Mouse (Mus musculus): ENCODE results near the gene Eif2a. TPM values are rescaled to one million over a fixed set of nuclear protein-coding genes. Genes with fewer than 3 reads are reported as not detected.

The Eif2a gene
- polyA plus RNA-seq (2015; fragmentation: Nextera tagmentation; extraction: Ambion mirVana), result 46.8 and 49.6 TPM in 2 replicates

DNA sequence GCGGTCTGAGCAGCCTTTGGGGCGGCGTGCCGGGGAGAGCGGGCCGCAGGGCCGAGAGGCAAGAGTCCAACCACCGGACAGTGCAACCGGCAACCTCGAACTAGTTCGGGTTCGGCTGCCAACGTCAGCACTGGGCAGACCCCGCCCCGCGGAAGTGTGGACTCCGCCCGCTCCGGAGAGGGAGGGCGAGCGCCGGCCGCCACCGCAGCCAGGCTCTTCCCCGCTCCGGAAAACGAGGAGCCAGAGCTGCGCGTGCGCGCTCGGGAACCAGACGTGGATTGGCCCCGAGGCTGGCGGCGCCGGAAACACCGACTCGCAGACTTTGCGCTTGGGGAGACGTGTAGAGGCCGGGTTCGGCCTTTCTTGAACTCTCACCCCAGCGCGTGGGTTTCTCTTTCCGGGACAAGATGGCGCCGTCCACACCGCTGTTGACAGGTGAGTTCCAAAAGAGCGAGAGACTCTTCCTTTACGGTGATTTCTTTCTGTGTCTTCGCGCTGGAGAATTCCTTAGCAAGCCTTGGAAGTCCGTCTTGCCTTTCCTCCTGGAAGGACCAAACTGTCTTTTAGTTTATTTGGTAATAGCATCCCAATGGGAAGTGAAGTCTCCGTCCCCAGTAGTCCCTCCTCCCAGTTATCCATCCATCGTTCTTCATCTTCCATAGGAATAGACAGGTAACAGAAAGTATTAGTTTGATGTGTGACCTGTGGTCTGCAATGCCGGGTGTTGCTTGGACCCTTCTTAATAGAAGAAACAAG, at the start of gene Eif2a, which contains the start of gene Serp1:
TSS of gene Eif2a (plus strand) at position 170 of the 756 bp plus-strand sequence.
TSS of gene Serp1 (minus strand) at position 241 of the 756 bp plus-strand sequence.
- Histone ChIP-seq H3K4me2 (peak within 1 kb of the TSS; percentile 45), H3K27me3 (no peaks in the 10 kb centered on the region), H3K9me3 (no peaks in the 10 kb centered on the region), H3K27ac (peak within 1 kb of the TSS; percentile 94), H3K4me1 (peaks cover 8% of the 10 kb centered on the region; the same call in 1 of the 2 replicates), H3K9ac (peak within 1 kb of the TSS; percentile 99), H3K36me3 (peaks cover 23% of the 10 kb centered on the region), H3K4me3 (peak within 1 kb of the TSS; percentile 99)
- peak; percentile 99 for ATAC-seq (ENCODE audit: insufficient number of reproducible peaks, low FRiP score, low TSS enrichment, low read depth)
- under 1% methylated on average over 57 of the region's 57 CpGs for WGBS

DNA sequence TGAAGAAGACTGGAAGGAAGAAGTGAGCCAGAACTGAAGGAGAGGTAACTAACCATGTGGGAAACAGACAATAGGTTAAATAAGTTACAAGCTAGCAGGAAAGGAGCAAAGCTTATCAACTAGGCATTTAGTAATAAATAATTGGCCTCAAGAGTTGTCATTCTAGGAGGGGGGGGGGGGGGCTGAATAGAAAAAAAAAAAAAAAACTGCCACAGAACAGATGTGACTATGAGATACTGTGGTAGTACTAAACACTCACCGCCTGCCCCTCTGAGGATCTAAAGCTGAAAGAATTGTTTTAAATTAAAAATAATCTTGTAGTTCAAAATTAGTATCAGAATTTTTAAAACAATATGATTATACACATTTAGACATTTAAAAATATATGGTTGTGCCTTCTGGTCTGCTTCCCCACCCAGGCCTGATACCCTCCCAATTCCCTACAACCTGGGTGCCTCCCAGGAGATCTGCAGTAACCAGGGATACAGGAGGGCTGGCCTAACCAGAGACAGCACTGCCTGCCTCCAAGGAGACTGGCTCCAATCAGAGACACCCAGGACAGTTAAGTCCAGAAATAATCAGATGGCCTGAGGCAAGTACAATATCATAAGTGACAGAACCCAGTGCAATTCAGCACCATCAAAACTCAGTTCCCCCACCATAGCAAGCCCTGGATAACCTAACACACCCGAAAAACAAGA, 46.7 kb upstream of the Eif2a start:
- Histone ChIP-seq H3K27me3 (no peaks in the 10 kb centered on the region), H3K4me1 (no peaks in the 10 kb centered on the region), H3K4me3 (no peak overlapping the region), H3K9ac (no peak overlapping the region), H3K4me2 (no peak overlapping the region), H3K27ac (no peak overlapping the region), H3K9me3 (no peaks in the 10 kb centered on the region), H3K36me3 (no peaks in the 10 kb centered on the region)
- 91% methylated on average over 2 of the region's 2 CpGs for WGBS
- ATAC-seq (ENCODE audit: insufficient number of reproducible peaks, low FRiP score, low TSS enrichment, low read depth), result no peak

DNA sequence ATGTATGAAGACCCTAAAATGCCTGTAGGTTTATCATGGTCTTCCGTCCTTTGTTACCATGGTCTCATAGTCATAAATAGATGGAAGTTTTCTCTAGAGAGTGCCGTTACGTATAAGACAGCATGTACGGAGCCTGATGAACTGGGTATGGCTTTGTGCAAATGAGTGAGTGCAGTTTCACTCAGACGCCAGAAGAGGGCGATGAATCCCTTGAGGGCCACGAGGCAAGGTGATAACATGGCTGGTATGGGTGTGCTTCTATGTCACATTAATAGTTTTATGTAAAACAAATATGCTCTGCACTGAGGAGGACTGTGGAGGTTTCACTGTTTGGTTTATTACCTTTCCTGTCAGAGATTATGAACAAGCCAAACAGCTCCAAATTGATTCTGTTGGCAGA, 39.7 kb upstream of the Eif2a start:
- H3K27me3 ChIP-seq, result no peaks in the 10 kb centered on the region
- H3K4me1 ChIP-seq, result no peaks in the 10 kb centered on the region
- H3K9ac ChIP-seq, result no peak overlapping the region
- 75% methylated on average over 7 of the region's 7 CpGs for WGBS
- H3K9me3 ChIP-seq, result no peaks in the 10 kb centered on the region
- no peak for ATAC-seq (ENCODE audit: insufficient number of reproducible peaks, low FRiP score, low TSS enrichment, low read depth)
- H3K27ac ChIP-seq, result no peak overlapping the region
- H3K4me3 ChIP-seq, result no peak overlapping the region
- H3K4me2 ChIP-seq, result no peak overlapping the region
- no peaks in the 10 kb centered on the region for H3K36me3 ChIP-seq

DNA sequence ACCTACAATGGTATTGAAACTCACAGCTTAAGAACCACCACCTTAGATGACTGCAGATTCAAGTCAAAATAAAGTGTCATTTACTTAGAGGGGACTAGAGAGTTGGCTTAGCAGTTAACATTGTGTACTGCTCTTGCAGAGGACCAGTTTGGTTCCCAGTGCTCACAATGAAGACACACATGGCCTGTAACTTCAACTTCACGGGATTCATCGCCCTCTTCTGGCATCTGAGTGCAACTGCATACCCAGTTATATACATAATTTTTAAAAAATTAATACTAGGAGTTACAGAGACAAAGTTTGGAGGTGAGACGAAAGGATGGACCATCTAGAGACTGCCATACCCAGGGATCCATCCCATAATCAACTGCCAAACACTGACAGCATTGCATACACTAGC, 38.5 kb upstream of the Eif2a start:
- no peaks in the 10 kb centered on the region for H3K36me3 ChIP-seq
- no peaks in the 10 kb centered on the region for H3K9me3 ChIP-seq
- H3K4me2 ChIP-seq, result no peak overlapping the region
- no peaks in the 10 kb centered on the region for H3K27me3 ChIP-seq
- no peaks in the 10 kb centered on the region for H3K4me1 ChIP-seq
- H3K27ac ChIP-seq, result no peak overlapping the region
- WGBS, result 68% methylated on average over 3 of the region's 3 CpGs
- no peak for ATAC-seq (ENCODE audit: insufficient number of reproducible peaks, low FRiP score, low TSS enrichment, low read depth)
- no peak overlapping the region for H3K9ac ChIP-seq
- H3K4me3 ChIP-seq, result no peak overlapping the region

DNA sequence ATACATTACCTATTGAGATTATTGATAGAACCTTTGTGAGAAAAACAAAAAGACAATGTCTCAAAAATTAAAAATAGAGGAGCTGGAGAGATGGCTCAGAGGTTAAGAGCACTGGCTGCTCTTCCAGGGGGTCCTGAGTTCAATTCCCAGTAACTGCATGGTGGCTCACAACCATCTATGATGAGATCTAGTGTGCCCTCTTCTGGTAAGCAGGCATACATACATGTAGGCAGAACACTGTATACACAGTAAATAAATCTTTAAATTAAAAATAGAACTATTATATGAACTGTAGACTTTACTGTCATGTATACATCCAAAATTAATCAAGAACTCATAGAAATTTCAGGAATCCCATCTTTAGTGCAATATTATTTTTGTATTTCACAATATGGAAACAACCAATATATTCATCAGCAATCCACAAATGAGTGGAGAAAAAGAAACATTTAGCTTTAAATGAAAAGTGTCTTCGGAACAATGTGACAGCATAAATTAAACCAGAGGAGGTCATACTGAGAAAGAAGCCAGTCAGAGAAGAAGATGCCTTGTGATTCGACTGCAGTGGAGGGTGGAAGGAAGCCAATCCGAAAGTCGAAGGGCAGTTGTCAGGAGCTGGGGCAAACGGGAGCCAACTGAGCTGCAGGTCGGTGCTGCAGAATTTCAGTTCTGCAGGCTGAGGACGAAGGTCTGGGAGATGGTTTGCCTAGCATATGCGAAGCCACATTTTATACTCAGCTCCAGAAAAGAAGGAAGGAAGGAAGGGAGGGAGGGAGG, 37.4 kb upstream of the Eif2a start:
- Histone ChIP-seq H3K4me2 (no peak overlapping the region), H3K4me1 (no peaks in the 10 kb centered on the region), H3K9ac (no peak overlapping the region), H3K36me3 (no peaks in the 10 kb centered on the region), H3K4me3 (no peak overlapping the region), H3K27ac (no peak overlapping the region), H3K9me3 (no peaks in the 10 kb centered on the region), H3K27me3 (no peaks in the 10 kb centered on the region)
- WGBS, result 80% methylated on average over 8 of the region's 8 CpGs
- ATAC-seq (ENCODE audit: insufficient number of reproducible peaks, low FRiP score, low TSS enrichment, low read depth), result no peak

DNA sequence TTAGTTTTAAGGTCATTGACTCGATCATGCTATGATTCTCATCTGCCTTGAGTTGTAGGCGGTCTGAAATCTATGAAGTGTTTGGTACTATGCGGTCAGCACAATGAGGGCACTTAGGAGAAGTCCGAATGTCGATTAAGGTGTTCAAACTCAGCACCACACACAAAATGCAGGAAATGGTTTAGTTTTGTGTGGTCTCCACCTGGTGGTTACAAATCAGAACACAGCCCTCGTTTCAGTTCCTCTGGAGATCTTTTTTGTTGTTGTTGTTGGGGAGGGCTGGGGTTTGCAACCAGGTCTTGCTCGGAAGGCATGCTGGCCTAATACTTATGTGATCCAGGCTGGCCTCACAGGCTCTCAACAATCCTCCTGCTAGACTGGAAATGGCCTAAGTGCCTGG, 34.8 kb upstream of the Eif2a start:
- WGBS, result 72% methylated on average over 7 of the region's 7 CpGs
- no peak overlapping the region for H3K9ac ChIP-seq
- no peak for ATAC-seq (ENCODE audit: insufficient number of reproducible peaks, low FRiP score, low TSS enrichment, low read depth)
- H3K4me1 ChIP-seq, result no peaks in the 10 kb centered on the region
- H3K27ac ChIP-seq, result no peak overlapping the region
- no peak overlapping the region for H3K4me2 ChIP-seq
- H3K27me3 ChIP-seq, result no peaks in the 10 kb centered on the region
- no peak overlapping the region for H3K4me3 ChIP-seq
- no peaks in the 10 kb centered on the region for H3K36me3 ChIP-seq
- no peaks in the 10 kb centered on the region for H3K9me3 ChIP-seq

DNA sequence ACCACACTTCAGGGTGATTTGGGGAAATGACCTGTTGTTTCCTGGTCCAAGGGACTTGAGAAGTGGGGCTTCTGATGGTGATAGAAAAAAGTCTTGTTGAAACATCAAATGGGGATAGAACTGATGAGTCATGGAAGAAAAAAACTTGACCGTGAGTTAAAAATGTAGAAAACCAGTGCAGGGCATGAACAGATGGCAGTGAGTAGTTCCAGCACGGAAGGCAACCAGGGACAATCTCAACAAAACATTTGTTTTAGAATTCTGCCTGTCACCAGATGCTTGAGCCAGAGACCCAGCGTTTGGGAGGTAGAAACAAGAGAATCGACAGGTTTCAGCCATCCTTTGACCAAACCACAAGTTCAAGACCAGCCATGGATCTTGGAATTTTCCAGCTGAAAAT, 32.0 kb upstream of the Eif2a start:
- Histone ChIP-seq H3K4me1 (no peaks in the 10 kb centered on the region), H3K4me2 (no peak overlapping the region), H3K36me3 (no peaks in the 10 kb centered on the region), H3K27ac (no peak overlapping the region), H3K4me3 (no peak overlapping the region), H3K27me3 (no peaks in the 10 kb centered on the region), H3K9me3 (no peaks in the 10 kb centered on the region), H3K9ac (no peak overlapping the region)
- no peak for ATAC-seq (ENCODE audit: insufficient number of reproducible peaks, low FRiP score, low TSS enrichment, low read depth)
- WGBS, result 80% methylated on average over 4 of the region's 4 CpGs

DNA sequence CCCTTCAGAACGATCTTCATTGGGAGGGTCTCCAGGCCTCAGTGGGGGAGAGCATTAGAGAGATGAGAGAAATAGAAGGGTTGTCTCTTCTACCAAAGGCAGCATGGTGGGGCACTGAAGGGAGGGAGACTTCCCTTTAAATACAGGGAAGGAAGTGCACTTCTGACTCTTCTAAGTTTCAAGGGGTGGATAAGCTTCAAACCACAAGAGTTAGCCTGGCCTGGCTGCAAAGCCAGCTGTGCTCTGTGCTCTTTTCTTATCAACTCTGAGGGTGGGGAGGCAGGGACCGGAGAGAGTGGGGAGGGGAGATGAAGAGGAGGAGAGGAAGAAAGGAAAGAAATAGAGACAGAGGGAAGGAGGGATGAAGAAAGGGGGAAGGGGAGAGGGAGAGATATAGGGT, 23.7 kb upstream of the Eif2a start:
- Histone ChIP-seq H3K9ac (no peak overlapping the region), H3K27ac (no peak overlapping the region), H3K4me2 (no peak overlapping the region), H3K27me3 (no peaks in the 10 kb centered on the region), H3K36me3 (no peaks in the 10 kb centered on the region), H3K4me3 (no peak overlapping the region), H3K9me3 (no peaks in the 10 kb centered on the region), H3K4me1 (no peaks in the 10 kb centered on the region)
- 71% methylated on average over 2 of the region's 2 CpGs for WGBS
- no peak for ATAC-seq (ENCODE audit: insufficient number of reproducible peaks, low FRiP score, low TSS enrichment, low read depth)

DNA sequence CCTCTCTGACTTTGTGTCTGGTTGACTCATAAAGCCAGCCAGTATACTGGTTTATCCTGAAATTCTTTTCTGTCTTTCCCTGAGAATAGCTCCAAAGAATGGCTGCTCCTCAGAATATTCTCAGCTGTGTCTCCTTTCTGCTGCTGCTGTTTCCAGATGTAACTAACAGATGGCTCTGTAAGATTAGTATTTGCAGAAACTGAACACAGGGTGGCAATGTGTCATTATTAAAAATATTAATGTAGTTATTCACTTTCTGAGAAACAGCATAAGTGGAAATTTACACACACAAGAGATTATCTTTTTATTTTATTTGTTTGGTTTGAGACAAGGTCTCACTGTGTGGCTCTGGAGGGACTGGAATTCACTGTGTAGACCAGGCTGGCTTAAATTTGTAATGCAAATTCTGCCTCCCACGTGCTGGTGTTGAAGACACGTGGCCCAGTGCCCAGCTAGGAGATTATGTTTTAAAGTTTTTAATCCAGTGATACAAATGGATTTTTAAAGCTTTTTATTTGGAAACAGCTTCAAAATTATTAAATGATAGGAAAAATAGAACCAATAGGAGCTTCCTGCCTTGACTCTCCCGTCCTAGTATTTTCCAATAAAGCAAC, 21.8 kb upstream of the Eif2a start:
- no peak overlapping the region for H3K4me3 ChIP-seq
- no peaks in the 10 kb centered on the region for H3K36me3 ChIP-seq
- no peaks in the 10 kb centered on the region for H3K4me1 ChIP-seq
- H3K9ac ChIP-seq, result no peak overlapping the region
- H3K9me3 ChIP-seq, result no peaks in the 10 kb centered on the region
- no peak overlapping the region for H3K4me2 ChIP-seq
- no peaks in the 10 kb centered on the region for H3K27me3 ChIP-seq
- WGBS, result 56% methylated on average over 3 of the region's 3 CpGs
- no peak for ATAC-seq (ENCODE audit: insufficient number of reproducible peaks, low FRiP score, low TSS enrichment, low read depth)
- no peak overlapping the region for H3K27ac ChIP-seq

DNA sequence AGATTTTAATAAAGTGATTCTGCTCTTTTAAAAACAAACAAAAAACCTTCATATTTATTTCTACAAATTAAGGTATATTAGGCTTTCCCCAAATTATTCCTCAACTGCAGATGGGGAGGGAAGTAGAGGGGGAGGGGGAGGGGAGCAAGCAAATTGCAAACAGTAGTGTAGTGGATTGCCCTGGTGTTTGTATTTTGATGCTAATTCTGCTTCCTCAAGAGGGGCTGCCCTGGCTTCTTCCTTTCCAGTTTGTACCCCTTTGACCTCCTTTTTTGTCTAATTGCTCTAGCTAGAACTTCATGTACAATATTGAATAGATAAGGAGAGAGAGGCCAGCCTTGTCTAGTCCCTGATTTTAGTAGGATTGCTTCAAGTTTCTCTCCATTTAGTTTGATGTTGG, 20.9 kb upstream of the Eif2a start:
- H3K9me3 ChIP-seq, result no peaks in the 10 kb centered on the region
- H3K9ac ChIP-seq, result no peak overlapping the region
- no peak for ATAC-seq (ENCODE audit: insufficient number of reproducible peaks, low FRiP score, low TSS enrichment, low read depth)
- no peak overlapping the region for H3K4me2 ChIP-seq
- H3K27me3 ChIP-seq, result no peaks in the 10 kb centered on the region
- no peak overlapping the region for H3K27ac ChIP-seq
- H3K4me1 ChIP-seq, result no peaks in the 10 kb centered on the region
- no peak overlapping the region for H3K4me3 ChIP-seq
- no peaks in the 10 kb centered on the region for H3K36me3 ChIP-seq

DNA sequence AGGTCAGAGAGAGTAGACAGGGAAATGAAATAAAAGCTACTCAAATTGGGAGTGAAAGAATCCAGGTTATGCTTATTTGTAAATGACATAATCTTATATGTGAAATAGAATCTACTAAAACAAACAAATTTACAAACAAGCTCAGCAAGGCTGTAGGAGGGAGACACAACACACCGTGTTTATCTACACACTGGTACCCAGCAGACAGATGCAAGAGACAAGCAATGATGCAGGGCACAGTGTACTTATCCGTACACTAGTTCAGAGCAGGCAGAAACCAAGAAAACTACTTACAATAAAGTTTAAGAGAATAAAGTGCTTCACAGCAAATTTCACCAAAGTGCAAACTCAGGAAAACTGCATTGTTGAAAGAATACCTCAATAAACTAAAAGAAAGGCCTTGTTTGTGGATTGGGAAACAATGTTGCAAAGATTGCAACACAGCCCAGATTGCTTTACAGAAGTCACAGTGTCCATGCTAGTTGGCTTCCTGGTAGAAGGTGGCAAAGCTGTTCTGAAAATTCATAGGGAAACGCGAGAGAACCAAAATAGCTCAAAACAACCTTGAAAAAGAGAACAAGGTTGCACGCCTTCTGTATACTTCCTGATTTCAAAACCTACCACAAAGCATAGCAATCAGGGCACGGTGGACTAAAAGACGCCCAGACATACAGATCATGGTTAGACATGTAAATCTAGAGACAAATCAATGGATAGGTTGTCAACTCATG, 17.4 kb upstream of the Eif2a start:
- Histone ChIP-seq H3K9me3 (no peaks in the 10 kb centered on the region), H3K27ac (no peak overlapping the region), H3K4me2 (no peak overlapping the region), H3K27me3 (no peaks in the 10 kb centered on the region), H3K4me1 (no peaks in the 10 kb centered on the region), H3K9ac (no peak overlapping the region), H3K4me3 (no peak overlapping the region), H3K36me3 (no peaks in the 10 kb centered on the region)
- WGBS, result 85% methylated on average over 7 of the region's 7 CpGs
- ATAC-seq (ENCODE audit: insufficient number of reproducible peaks, low FRiP score, low TSS enrichment, low read depth), result no peak
